Mouse (Mus musculus) spleen, adult 12 weeks (tissue): Measurements from ENCODE around the gene Slc18a2.

Experiments used
- DNase-seq: peaks from one replicate; pipeline ENCODE4 v3.0.0; 2022; ENCODE audit warnings: low spot score

Gene Slc18a2

DNA sequence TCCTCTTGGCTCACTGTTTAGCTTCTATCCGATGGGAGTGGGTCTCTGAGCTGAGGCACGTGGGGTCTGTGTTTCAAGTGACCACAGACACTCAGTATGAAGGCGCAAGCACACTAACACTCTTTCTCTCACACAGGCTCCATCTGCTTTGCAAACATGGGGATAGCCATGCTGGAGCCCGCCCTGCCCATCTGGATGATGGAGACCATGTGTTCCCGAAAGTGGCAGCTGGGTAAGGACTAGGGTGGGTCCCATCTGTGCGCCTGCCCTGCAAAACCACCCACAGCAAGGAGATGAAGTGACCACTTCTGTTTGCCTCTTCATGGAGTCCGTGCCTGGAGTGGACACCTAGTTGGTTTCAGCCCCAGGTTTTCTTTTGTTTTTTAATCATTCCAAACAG is 15.7 kb downstream of the Slc18a2 start:
- DNase-seq, result no peak

DNA sequence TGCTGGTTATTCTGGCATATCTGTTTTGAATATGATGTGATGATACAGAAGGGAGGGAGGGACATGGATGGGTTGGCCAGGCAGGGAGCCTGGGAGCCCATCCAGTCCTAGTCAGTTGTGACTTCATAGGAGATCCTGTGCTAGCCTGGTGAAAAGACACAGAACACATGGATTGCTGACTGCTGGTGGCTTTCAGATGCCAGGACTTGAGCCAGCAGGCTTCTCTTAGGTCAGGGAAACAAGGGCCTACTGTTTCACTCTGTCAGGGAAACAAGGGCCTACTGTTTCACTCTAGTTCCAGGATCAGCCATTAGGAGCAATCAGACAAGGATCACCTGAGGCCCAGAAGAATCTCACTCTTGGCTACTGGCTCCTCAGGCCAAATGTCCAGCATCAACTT is 20.1 kb downstream of the Slc18a2 start:
- no peak for DNase-seq

DNA sequence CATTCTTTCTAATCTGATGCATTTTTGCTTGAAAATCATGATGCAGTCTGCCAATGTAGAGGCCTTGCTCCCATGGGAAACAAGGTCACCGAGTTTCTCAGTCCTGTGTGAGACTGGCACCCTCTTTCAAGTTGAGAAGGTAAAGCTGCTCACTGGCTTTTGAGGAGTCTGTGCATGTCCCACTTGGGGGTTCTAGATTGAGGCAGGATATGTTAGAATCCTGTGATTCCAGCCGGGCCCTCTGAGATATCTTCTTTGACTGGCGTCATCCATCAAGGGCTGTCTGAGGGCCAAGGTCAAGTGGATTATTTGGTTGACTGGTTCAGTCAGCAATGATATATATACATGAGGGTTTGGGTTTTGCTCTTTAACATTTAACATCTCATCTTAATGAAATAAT is 21.3 kb downstream of the Slc18a2 start:
- no peak for DNase-seq

DNA sequence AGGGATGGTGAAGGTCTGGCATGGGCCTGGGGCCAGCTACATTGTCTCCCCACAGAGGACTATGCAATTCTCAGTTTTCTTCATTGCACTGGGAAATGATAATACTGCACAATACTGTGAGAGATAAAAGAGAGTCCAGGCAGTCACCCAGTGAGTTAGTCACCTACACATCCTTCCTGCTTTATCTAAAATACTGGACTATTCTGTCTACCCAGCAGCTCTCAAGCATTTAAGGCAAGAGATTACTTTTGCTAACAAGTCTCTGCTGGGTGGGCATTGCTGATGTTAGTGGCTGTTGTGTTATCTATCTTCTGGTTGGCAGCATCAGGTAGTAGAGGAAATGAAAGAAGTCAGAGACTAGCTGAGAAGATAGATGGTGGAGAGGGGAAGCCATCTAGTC is 28.3 kb downstream of the Slc18a2 start:
- DNase-seq, result no peak

DNA sequence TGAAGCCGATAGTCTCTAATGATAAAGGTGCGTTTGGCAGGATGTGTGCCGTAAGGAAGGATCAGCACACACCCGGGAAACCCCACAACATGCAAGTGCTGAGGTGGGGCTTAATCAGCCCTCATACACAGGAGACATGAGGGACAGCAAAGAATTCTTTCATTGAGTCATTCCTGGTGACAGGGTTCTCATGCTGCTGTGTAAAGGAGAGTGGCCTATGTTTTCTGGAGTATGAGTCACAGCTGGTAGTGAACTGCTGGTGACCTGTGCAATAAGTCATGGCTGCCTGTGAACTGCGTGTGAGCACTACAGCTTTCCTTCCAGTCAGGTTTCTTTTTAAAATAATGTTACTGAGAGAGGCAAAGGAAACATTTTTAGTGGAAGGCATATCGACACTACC is 29.1 kb downstream of the Slc18a2 start:
- DNase-seq, result no peak

DNA sequence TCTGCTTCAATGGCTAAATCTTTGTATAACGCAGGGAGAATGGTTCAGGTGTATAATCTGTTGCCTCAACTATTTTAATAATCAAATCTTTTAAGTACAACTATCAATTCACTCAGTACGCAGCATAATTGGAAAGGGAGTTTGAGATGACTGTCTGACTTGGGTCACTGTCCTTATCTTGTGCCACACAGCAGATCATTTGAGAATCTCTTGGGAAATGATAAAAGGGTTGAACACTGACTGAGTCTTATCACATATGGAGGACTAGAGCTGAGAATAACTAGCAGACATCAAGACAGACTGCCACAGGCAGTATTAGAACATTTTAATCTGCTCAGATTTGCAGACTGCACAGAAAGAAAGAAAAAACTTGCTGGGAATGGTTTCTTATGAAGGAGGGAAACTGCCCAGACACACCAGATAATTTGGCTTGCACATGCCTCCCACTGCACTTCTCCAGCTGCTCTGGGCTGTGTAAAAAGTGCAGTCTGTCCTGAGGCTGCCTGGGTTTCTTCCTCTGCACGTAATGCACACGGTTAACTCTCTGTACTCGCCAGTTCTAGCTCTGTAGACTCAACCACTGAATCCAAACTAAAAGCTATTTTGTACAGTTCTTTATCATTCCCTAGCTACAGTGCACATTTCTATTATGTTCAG is 31.6 kb downstream of the Slc18a2 start:
- no peak for DNase-seq

DNA sequence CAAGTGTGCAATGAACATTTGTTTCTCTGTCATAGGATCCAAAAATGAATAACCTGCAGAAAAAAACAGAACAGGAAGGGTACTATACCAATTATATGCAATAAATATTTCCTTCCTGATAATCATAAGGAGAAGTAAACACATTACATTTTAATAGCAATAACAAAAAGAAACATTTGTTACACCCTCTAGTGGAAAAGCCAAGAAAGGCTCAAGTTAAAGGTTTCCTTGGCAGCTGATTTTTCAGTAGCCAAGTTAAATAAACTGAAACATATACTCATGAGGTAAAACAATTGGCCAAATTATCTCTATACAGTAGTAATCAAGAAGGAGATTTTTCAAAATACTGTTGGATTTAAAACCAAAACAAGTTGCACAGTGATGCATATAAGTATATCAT is 54.6 kb downstream of the Slc18a2 start:
- DNase-seq, result no peak

DNA sequence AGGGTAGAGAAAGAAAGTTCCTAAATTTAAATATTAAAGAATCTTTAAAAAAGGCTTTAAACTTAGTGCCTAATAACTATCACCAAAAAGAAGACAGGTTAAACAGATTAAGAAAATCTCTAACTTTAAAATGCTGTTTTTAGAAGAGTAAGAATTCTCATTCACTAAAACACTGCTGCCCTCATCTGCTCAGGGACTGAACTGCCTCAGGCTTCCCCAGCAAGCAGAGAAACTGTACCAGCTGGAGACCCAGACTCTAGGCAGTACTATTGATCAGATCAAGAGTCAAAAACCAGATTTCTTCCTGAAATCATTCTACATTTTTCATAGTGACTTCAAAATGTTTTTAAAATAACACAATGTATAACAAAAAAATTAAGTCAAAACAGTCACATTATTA is 55.9 kb downstream of the Slc18a2 start:
- DNase-seq, result no peak

DNA sequence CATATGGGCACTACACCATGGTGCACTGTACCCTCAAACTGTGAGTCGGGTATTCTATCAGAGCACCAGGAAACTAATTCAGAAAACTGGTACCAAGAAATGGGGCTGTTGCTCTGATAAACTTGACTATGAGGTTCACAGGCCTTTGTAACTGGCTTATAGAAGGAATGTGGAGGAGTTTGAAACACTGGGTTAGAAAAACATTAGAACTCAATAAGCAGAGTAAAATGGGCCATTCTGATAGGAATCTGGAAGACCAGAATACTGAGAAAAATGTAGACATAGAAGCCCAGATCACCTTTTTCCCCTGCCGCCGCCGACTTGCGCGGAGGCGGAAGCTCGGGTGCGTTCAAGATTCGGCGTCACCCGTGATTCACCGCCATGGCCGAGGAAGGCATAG is 61.3 kb downstream of the Slc18a2 start, which contains the start of gene Rps12-ps3:
Gene Rps12-ps3 (plus strand): TSS at position 301 of the 400 bp plus-strand sequence.
- DNase-seq, result no peak

DNA sequence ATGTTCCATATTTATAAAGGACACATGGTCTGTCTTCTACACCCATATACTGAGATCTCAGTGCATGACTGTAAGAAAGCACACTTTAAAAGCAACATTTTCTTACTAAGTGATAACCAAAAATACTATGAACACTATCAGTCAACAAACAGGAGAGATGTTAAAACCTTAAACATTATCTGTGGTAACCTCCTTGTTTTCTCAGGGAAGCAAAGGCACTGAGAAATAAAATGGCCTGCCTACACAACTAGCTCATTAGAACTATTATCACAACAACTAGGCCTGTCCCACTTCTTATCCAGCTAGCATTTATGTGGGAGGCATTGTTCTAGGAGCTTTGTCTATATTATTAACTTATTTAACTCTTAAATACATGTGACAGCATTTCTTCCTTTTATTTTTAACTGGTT is 70.1 kb downstream of the Slc18a2 start:
- no peak for DNase-seq

DNA sequence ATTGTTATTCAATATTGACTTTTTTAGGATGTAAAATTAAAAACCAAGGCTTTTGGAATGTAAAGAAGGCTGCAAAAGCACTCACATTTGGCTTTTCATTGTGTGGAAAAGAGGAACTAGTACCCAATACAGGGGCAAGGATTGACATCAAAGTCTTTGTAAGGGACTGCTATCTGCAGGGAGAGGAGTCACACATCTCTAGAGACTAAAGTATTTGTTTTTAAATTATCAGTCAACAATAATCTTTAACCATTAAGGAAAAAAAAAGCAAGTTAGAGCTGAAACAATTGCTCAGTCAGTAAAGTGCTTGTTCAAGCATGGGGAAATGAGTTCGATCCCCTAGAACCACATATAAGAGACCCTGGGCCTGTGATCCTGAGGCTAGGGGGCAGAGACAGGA is 76.0 kb downstream of the Slc18a2 start:
- DNase-seq, result no peak

DNA sequence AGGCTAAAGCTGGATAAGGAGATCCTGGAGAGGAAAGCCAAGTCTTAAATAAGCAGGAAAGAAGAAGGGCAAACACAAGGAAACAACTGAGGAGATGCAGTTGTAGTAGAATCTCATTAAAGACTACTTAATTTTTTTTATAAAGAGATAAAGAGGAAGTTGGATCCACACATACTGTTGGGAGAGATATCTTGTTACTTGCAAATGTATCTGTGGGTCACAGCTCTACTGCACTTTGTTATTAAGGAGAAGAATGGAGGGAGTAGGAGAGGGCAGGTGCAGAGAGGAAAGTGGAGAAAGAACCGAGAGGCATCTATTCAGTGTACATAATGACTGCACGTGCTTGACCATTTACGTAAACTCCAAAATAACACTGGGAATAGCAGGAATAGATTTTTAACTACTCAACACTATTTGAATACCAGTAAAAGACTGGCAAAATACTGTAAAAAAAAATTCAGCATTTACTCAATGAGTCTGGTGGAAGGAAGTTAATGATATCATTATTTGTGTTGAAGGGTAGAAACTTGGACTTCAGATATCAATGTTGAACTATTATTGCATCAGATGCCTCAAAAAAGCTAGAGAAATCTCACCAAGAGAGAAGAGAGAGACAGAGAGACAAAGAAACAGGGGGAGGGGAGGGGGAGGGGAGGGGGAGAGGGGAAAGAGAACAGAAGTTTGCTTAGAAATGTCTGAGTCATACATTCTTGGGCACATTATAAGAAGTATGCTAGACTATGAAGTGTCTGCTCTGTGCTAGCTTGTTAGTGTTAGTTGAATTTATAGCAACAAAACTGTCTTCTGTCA is 77.4 kb downstream of the Slc18a2 start:
- DNase-seq, result no peak

DNA sequence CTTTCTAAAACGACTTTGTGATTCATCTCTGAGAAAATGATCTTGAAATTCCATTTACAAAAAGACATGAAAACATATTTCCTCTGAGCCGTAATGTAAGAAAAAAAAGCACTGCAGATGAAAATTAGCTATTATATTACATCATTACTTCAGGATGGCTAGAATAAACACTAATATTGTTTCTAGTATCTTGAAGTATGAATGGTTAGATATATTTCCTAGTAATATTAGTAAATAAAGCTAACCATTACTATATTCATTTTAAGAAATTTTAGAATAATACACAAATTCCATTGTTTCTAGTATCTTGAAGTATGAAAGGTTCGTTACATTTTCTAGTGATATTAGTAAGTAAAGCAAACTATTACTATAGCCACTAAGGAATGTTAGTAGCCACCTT is 79.2 kb downstream of the Slc18a2 start:
- no peak for DNase-seq

DNA sequence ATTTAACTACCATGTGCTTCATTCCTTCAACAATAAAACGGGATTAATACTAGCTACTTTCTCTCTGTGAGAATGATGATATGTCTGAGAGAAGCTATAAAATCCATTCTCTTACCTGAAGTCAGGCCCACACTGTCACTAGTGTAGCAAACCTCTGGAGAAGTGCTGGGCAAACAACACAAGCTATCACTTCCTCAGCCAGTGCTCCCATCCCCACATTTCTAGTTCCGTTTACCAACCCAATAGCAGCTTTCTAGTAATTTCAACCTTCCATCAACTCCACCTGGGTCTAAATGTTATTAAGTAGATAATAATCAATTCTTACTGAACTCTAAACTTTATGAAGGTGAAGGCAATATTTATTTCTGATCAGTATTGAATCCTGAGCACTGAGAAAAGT is 82.3 kb downstream of the Slc18a2 start:
- no peak for DNase-seq

DNA sequence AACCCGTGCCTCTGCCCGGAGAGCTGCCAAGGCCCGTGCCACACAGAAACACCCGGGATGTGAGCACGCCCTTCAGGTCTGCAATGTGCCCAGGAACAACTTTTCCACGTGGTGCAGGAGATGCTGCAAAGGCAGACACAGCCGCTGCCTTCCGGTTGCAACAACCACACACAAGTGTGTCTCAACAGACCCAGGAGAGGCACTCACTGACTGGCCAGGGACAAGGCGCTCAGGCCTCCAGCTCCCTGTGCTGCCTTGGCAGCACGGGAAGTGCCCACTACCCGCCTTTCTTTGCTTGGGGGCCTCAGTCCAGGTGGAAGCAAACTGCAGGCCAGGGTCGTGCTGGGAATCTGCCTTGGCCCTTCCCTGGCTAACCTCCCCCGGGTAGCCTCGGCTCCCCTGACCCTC is 83.6 kb downstream of the Slc18a2 start:
- DNase-seq, result peak; percentile 46

DNA sequence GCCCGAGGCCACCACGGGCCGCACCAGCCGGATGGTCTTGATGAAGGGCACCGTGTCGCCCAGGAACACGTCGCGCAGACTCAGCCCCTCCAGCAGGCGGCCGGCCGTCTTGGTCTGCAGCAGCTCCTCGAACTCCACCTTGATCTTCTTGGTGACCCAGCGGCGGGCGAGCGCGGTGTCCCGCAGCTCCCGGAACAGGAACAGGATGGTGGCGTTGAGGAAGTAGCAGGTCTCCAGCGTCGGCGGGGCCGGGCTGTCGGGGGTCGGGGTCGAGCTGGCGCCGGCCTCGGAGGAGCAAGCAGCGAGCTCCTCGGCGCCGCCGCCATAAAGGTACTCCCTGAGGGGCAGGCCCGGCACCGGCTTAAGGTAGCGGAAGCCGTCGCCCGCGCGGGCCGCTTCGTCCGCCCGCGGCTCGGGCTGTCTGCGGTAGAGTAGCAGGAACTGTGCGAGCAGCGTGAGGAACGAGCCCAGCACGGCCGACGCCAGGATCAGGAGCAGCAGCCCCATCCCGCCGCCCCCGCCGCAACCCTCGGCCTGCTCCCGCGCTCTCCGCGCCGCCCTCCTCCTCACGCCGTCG is 84.5 kb downstream of the Slc18a2 start:
- peak; percentile 68 for DNase-seq
